ENCODE assay signal across 8 mouse cellular contexts in genomic region chr1:156566132-156566531, GRCm38 (mm10). TPM values are rescaled to one million over a fixed set of nuclear protein-coding genes. Genes with fewer than 3 reads are reported as not detected.
DNase-seq lines count a peak whose midpoint lies in the region.

No protein-coding gene starts in this region.

- DNase-seq in heart, postnatal 4 days, result peak; percentile 25
- no peak for DNase-seq in heart, adult 9 months (ENCODE audit: low spot score in 2 of 2)
- DNase-seq in B cell, adult 2 months, result peak; percentile 66 to 67
- peak; percentile 15 for DNase-seq in adipocyte (ENCODE audit: low spot score)
- peak; percentile 51 for DNase-seq in lung, postnatal 36 days
- DNase-seq in MN1 (ENCODE audit: low spot score), result no peak
- DNase-seq in adrenal gland, adult (ENCODE audit: inconsistent age in 2 of 2, low spot score in 1 of 2), result no peak
- no peak for DNase-seq in cerebellum, adult 9-10 months

RNA-seq across cellular contexts. Expression of gene Abl2, which starts 7.5 kb away (rescaled TPM):
- total RNA-seq in heart, postnatal 4 days (2021), result 10 to 100 TPM; 24.0 to 26.1 TPM

RNA-seq across cellular contexts. Expression of gene Gm10031, which starts 42.3 kb away (rescaled TPM):
- total RNA-seq in heart, postnatal 4 days (2021), result 10 to 100 TPM; 43.1 to 47.8 TPM

Comparison
In these comparisons a context has a peak if more than half of its experiments do, and no peak if none do; other contexts are left out.
1. DNase-seq: peak in heart, postnatal 4 days (single experiment), B cell, adult 2 months (2 of 2), adipocyte (single experiment) and lung, postnatal 36 days (single experiment); none in heart, adult 9 months (0 of 2), MN1 (single experiment), adrenal gland, adult (0 of 2) and cerebellum, adult 9-10 months (single experiment).